ENCODE assay signal across 8 mouse cellular contexts in the genomic region with DNA sequence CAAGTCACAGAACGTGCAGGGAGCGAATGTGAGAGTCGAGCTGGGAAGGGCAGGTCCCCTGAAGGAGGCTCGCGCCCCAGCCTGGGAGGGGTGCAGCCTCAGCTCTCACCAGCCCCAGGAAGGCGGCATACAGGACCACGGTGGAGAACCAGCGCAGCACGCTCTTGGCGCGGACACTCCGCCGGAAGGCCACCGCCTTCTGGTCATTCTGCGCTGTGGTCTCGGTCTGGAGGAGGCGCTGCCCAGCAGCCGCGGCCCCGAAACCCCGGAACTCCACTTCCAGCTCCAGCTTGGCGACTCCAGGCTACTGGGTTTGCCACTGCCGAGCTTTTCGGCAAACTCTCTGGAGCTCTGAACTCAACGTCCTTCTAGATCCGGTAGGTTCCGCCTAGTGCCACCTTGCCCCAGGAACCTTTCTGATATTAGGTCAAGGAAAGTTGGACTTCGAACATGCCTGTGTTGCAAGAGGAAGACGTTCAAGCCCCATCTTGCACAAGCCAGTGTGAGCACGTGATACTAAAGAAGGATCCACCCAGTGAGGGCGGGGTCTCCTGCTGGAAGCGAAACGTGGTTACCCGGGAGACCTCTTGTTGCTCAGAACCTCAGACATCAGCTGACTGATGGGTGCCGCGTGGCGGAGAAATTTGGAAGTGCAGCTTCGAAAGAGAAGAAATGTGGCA. TPM values are rescaled to one million over a fixed set of nuclear protein-coding genes. Genes with fewer than 3 reads are reported as not detected.
A peak's percentile ranks its signal among the peaks of the same experiment; 100 is the strongest.
DNase-seq lines count a peak whose midpoint lies in the region; ATAC-seq lines count a peak whose summit lies in the region.

A gene (minus strand): TSS at position 393 of the 680 bp plus-strand sequence.

- H3K9me3 ChIP-seq in hindbrain, embryonic 11.5 days (ENCODE audit: control insufficient read depth, low read length) = no peaks in the 10 kb centered on the region

- peak within 1 kb of the TSS; percentile 90 for H3K4me2 ChIP-seq in hindbrain, embryonic 11.5 days (replicated peaks; ENCODE audit: low read depth, low read length)

- no peak within 1 kb of the TSS for H3K27ac ChIP-seq in hindbrain, embryonic 11.5 days (ENCODE audit: low read depth, low read length)

- peak within 1 kb of the TSS; percentile 39 for H3K9ac ChIP-seq in hindbrain, embryonic 11.5 days (ENCODE audit: low read depth, low read length)

- peak; percentile 99 for ATAC-seq in hindbrain, embryonic 11.5 days (ENCODE audit: low FRiP score)

- peak within 1 kb of the TSS; percentile 41 for H3K4me3 ChIP-seq in hindbrain, embryonic 11.5 days (ENCODE audit: low read depth, low read length)

- H3K27me3 ChIP-seq in hindbrain, embryonic 11.5 days (ENCODE audit: control insufficient read depth, insufficient read depth, low read length) = no peaks in the 10 kb centered on the region

- DNase-seq in Muller cell, postnatal 12 days (ENCODE audit: inconsistent ontology term) = peak; percentile 95
- DNase-seq in cerebellum, adult 9-11 months = peak; percentile 89
- peak; percentile 92 for DNase-seq in frontal cortex, adult 2 months (ENCODE audit: extremely low spot score in 1 of 2, low spot score in 1 of 2)
- peak; percentile 95 for DNase-seq in hindbrain, embryonic 11.5 days (ENCODE audit: low spot score)
- DNase-seq in layer of hippocampus, postnatal 10 days (ENCODE audit: low spot score in 2 of 2) = peak; percentile 94 to 95
- DNase-seq in lung, postnatal 10 days = peak; percentile 99
- DNase-seq in ovary, postnatal 36 days (ENCODE audit: low spot score) = peak; percentile 88
- DNase-seq in thymus, postnatal 25 days = peak; percentile 94

- under 1% methylated on average over 38 of the region's 38 CpGs for WGBS in hindbrain, embryonic 11.5 days

- no peaks in the 10 kb centered on the region for H3K36me3 ChIP-seq in hindbrain, embryonic 11.5 days (ENCODE audit: control insufficient read depth, insufficient read depth, low read length)

- no peaks in the 10 kb centered on the region for H3K4me1 ChIP-seq in hindbrain, embryonic 11.5 days (replicated peaks; ENCODE audit: control insufficient read depth, insufficient read depth, low read length)

RNA-seq across cellular contexts. Expression of the gene that starts here (rescaled TPM):
- not detected in 2 replicates for polyA plus RNA-seq in frontal cortex, adult 2 months (2012; rRNA removed)
- 0.11 TPM in 1 of 2 replicates, not detected in the other for polyA plus RNA-seq in hindbrain, embryonic 11.5 days (2014; fragmentation: Nextera tagmentation; extraction: Ambion mirVana)
- under 1 TPM in 1 of 2 experiments, not detected in 1; 0.30 TPM for total RNA-seq in layer of hippocampus, postnatal 10 days (2021)

Comparison
In these comparisons a context has a peak if more than half of its experiments do, and no peak if none do; other contexts are left out.
1. Peak in DNase-seq in frontal cortex, adult 2 months; RNA of the gene not detected or under 1 TPM.
2. Peak in DNase-seq, ATAC-seq, H3K4me3 ChIP-seq, H3K9ac ChIP-seq and H3K4me2 ChIP-seq in hindbrain, embryonic 11.5 days; RNA of the gene not detected or under 1 TPM.
3. Peak in DNase-seq in layer of hippocampus, postnatal 10 days; RNA of the gene not detected or under 1 TPM.